In the genomic region with DNA sequence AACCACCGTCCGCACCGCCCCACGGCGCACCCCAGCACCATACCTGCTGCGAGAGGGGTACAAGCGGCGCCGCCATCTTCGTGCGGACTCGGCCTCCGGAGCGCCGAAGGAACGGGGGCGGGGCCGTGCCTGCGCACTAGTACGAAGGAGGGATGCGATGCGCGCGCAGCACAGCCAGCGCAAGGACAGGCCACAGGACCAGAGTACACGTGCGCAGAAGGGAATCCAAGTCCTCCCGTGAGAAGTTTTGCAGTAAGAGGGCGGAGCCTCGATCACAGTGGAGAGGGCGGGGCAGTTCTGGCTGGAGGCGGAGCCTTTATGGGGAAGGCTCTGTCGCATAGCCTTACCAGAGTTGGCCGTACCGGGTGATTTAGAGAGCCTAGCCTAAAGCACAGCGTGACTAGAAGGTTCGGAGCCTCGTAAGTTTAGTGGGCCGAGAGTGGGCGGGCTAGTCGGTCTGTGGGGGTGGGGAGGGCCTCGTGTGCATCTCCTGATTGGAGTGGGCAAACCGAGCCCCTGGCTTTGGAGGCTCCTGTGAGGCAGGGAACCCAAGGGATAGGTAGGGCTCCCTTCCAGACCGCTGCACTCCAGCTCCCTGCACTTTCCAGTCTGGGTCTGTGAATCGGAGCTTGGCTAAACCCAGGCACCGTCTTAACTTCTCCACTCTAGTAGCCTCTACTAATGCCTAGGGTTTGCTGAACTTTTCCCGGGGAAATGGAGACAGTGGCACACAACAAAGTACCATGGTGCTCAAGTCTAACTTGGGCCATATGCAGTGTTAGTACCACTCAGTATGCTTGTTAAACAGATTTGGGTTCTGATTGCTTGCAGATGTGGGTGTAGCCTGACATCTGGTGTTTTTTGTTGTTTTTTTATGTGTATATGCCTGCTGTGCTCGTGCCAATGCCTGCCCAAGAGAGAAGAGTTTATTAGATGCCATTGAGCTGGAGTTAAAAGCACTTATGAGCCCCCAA, we compare ENCODE assay signal across 8 mouse cellular contexts. TPM values are rescaled to one million over a fixed set of nuclear protein-coding genes. Genes with fewer than 3 reads are reported as not detected.
A peak's percentile ranks its signal among the peaks of the same experiment; 100 is the strongest.
DNase-seq lines count a peak whose midpoint lies in the region; ATAC-seq and TF ChIP-seq lines count a peak whose summit lies in the region.

Gene Eps15l1 (minus strand): TSS at position 99 of the 974 bp plus-strand sequence.

- H3K4me1 ChIP-seq in erythroblast, embryonic 14.5 days (ENCODE audit: control insufficient read depth) = peaks cover 54% of the 10 kb centered on the region
- H3K4me1 ChIP-seq in heart, embryonic 11.5 days (ENCODE audit: control insufficient read depth, insufficient read depth, low read length) = peaks cover 30% of the 10 kb centered on the region
- H3K4me1 ChIP-seq in kidney, embryonic 16.5 days (ENCODE audit: insufficient read depth, low read length) = peaks cover 36% of the 10 kb centered on the region
- H3K4me1 ChIP-seq in liver, adult 2 months (ENCODE audit: control insufficient read depth, insufficient read depth, low read length) = peaks cover 29% of the 10 kb centered on the region

- H3K27me3 ChIP-seq in C2C12 (ENCODE audit: control insufficient read depth, insufficient read depth, insufficient read length) = no peaks in the 10 kb centered on the region
- no peaks in the 10 kb centered on the region for H3K27me3 ChIP-seq in erythroblast, embryonic 14.5 days (ENCODE audit: control insufficient read depth)
- no peaks in the 10 kb centered on the region for H3K27me3 ChIP-seq in heart, embryonic 11.5 days (ENCODE audit: control insufficient read depth, insufficient read depth, low read length)
- H3K27me3 ChIP-seq in kidney, embryonic 16.5 days (ENCODE audit: insufficient read depth, low read length) = no peaks in the 10 kb centered on the region
- no peaks in the 10 kb centered on the region for H3K27me3 ChIP-seq in liver, adult 2 months (ENCODE audit: control insufficient read depth, insufficient read depth, low read length)
- H3K27me3 ChIP-seq in myocyte (ENCODE audit: control insufficient read depth, insufficient read depth, insufficient read length) = no peaks in the 10 kb centered on the region
- no peaks in the 10 kb centered on the region for H3K27me3 ChIP-seq in splenic B cell, adult 2 months (ENCODE audit: control insufficient read depth, insufficient read depth, low read length, poor library complexity, severe bottlenecking)

- ATAC-seq in heart, embryonic 11.5 days (replicated peaks; ENCODE audit: insufficient number of reproducible peaks, low FRiP score, low TSS enrichment) = peak; percentile 97
- peak; percentile 99 for ATAC-seq in kidney, embryonic 16.5 days (ENCODE audit: low FRiP score, low TSS enrichment)

- H3K4me2 ChIP-seq in heart, embryonic 11.5 days = peak within 1 kb of the TSS; percentile 86
- peak within 1 kb of the TSS; percentile 80 for H3K4me2 ChIP-seq in kidney, embryonic 16.5 days (replicated peaks; ENCODE audit: low read depth, low read length)
- peak within 1 kb of the TSS; percentile 96 for H3K4me2 ChIP-seq in myocyte (ENCODE audit: low read depth)

- WGBS in heart, embryonic 11.5 days (ENCODE audit: insufficient replicate concordance) = 1% methylated on average over 48 of the region's 48 CpGs
- WGBS in kidney, embryonic 16.5 days = under 1% methylated on average over 48 of the region's 48 CpGs
- WGBS in liver, adult 2 months = 2% methylated on average over 48 of the region's 48 CpGs

- peak within 1 kb of the TSS; percentile 89 for H3K9ac ChIP-seq in heart, embryonic 11.5 days (ENCODE audit: low read depth, low read length)
- H3K9ac ChIP-seq in kidney, embryonic 16.5 days (replicated peaks; ENCODE audit: low read length) = peak within 1 kb of the TSS; percentile 87
- peak within 1 kb of the TSS; percentile 84 for H3K9ac ChIP-seq in liver, adult 2 months (ENCODE audit: low read depth, low read length)

- H3K27ac ChIP-seq in heart, embryonic 11.5 days (ENCODE audit: low read depth, low read length) = peak within 1 kb of the TSS; percentile 90
- H3K27ac ChIP-seq in kidney, embryonic 16.5 days (ENCODE audit: low read length) = peak within 1 kb of the TSS; percentile 77
- H3K27ac ChIP-seq in liver, adult 2 months (replicated peaks; ENCODE audit: insufficient read depth, low read depth, low read length) = peak within 1 kb of the TSS; percentile 30

- TF ChIP-seq CTCF in C2C12 (IDR thresholded peaks at IDR 0.05; ENCODE audit: control insufficient read depth, insufficient read depth, insufficient read length) = no peak
- TF ChIP-seq CTCF in brain, embryonic 14.5 days (IDR thresholded peaks at IDR 0.05; ENCODE audit: borderline replicate concordance, extremely low read depth, insufficient read depth, insufficient read length) = no peak
- no peak for TF ChIP-seq CTCF in liver, adult 2 months (IDR thresholded peaks at IDR 0.05; ENCODE audit: low read depth, low read length)

- peaks cover 42% of the 10 kb centered on the region for H3K79me3 ChIP-seq in C2C12 (ENCODE audit: low read depth)

- H3K36me3 ChIP-seq in C2C12 (ENCODE audit: control insufficient read depth, insufficient read depth) (peaks cover 7% of the 10 kb centered on the region), myocyte (ENCODE audit: control insufficient read depth, insufficient read depth) (no peaks in the 10 kb centered on the region)
- peaks cover 39% of the 10 kb centered on the region for H3K36me3 ChIP-seq in erythroblast, embryonic 14.5 days (ENCODE audit: control insufficient read depth)
- H3K36me3 ChIP-seq in heart, embryonic 11.5 days (ENCODE audit: control insufficient read depth, insufficient read depth, low read length) = no peaks in the 10 kb centered on the region
- H3K36me3 ChIP-seq in kidney, embryonic 16.5 days (ENCODE audit: insufficient read depth, low read length) = no peaks in the 10 kb centered on the region; the same call in 1 of the 2 replicates
- no peaks in the 10 kb centered on the region for H3K36me3 ChIP-seq in liver, adult 2 months (ENCODE audit: control insufficient read depth, insufficient read depth, low read length)
- no peaks in the 10 kb centered on the region for H3K36me3 ChIP-seq in splenic B cell, adult 2 months (ENCODE audit: control insufficient read depth, insufficient read depth, low read length, poor library complexity, severe bottlenecking)

- H3ac ChIP-seq in C2C12 (ENCODE audit: control insufficient read depth, insufficient read length, low read depth) = peak within 1 kb of the TSS; percentile 86
- H3ac ChIP-seq in myocyte (ENCODE audit: control insufficient read depth, insufficient read length) = peak within 1 kb of the TSS; percentile 79

- H3K79me2 ChIP-seq in C2C12 (ENCODE audit: control insufficient read depth, insufficient read depth) (peaks cover 42% of the 10 kb centered on the region), myocyte (ENCODE audit: control insufficient read depth, insufficient read depth) (peaks cover 42% of the 10 kb centered on the region)
- H3K79me2 ChIP-seq in liver, adult 2 months (ENCODE audit: control insufficient read depth, insufficient read depth, low read length) = peaks cover 25% of the 10 kb centered on the region

- H3K4me3 ChIP-seq in C2C12 (ENCODE audit: insufficient read depth, poor library complexity, severe bottlenecking) (peak within 1 kb of the TSS; percentile 56), myocyte (peak within 1 kb of the TSS; percentile 27)
- H3K4me3 ChIP-seq in erythroblast, embryonic 14.5 days (replicated peaks) = peak within 1 kb of the TSS; percentile 86
- peak within 1 kb of the TSS; percentile 89 for H3K4me3 ChIP-seq in heart, embryonic 11.5 days (ENCODE audit: low read depth, low read length)
- H3K4me3 ChIP-seq in kidney, embryonic 16.5 days (ENCODE audit: low read length) = peak within 1 kb of the TSS; percentile 82
- H3K4me3 ChIP-seq in liver, adult 2 months (ENCODE audit: insufficient read depth, low read depth, low read length) = peak within 1 kb of the TSS; percentile 69

- no peaks in the 10 kb centered on the region for H3K9me3 ChIP-seq in erythroblast, embryonic 14.5 days (ENCODE audit: control insufficient read depth, low read length)
- H3K9me3 ChIP-seq in heart, embryonic 11.5 days (replicated peaks; ENCODE audit: control insufficient read depth, low read length) = no peaks in the 10 kb centered on the region
- no peaks in the 10 kb centered on the region for H3K9me3 ChIP-seq in kidney, embryonic 16.5 days (ENCODE audit: low read length)

- peak; percentile 87 for TF ChIP-seq POLR2A in brain, embryonic 14.5 days (IDR thresholded peaks at IDR 0.05; ENCODE audit: borderline replicate concordance, extremely low read depth, insufficient read depth, insufficient read length, poor library complexity, severe bottlenecking)
- TF ChIP-seq POLR2A in liver, adult 2 months (IDR thresholded peaks at IDR 0.05; ENCODE audit: extremely low read depth, insufficient read depth, low read length) = peak; percentile 63; the same call in 1 of the 2 replicates
- TF ChIP-seq POLR2A in myocyte (IDR thresholded peaks at IDR 0.05; ENCODE audit: insufficient read length, low read depth) = peak; percentile 86

- DNase-seq in brain, embryonic 14.5 days (ENCODE audit: low read depth) = peak; percentile 100
- DNase-seq in liver, adult 2 months (ENCODE audit: extremely low read depth, low read depth, low spot score) = peak; percentile 96
- peak; percentile 100 for DNase-seq in splenic B cell, adult 2 months (ENCODE audit: low read depth, low spot score)

TF ChIP-seq in C2C12, 6 proteins besides CTCF, POLR2A, EP300 and RAD21:
- TF ChIP-seq MYOG (IDR thresholded peaks at IDR 0.05; ENCODE audit: control insufficient read depth, extremely low read depth, insufficient read length) (no peak), MYOD1 (IDR thresholded peaks at IDR 0.05; ENCODE audit: control insufficient read depth, insufficient read length, low read depth) (no peak), MAX (IDR thresholded peaks at IDR 0.05) (peak; percentile 90), USF1 (IDR thresholded peaks at IDR 0.05; ENCODE audit: low read depth) (peak; percentile 44)

TF ChIP-seq in myocyte, 11 proteins besides CTCF, POLR2A, EP300 and RAD21:
- TF ChIP-seq USF1 (IDR thresholded peaks at IDR 0.05; ENCODE audit: low read depth) (peak; percentile 63), POLR2AphosphoS2 (IDR thresholded peaks at IDR 0.05; ENCODE audit: insufficient read length, low read depth) (peak; percentile 85), MYOD1 (IDR thresholded peaks at IDR 0.05; ENCODE audit: control insufficient read depth in 1 of 3, insufficient read length in 2 of 3, low read depth in 2 of 3) (no peak)

RNA-seq across cellular contexts. Expression of gene Eps15l1, which starts in this region (rescaled TPM):
- polyA plus RNA-seq in C2C12 (2012; fragmentation: generic; extraction: Trizol) = 29.4 TPM
- 94.8 and 102 TPM in 2 replicates for polyA plus RNA-seq in brain, embryonic 14.5 days (2012; rRNA removed)
- 3.2 and 4.0 TPM in 2 replicates for polyA plus RNA-seq in erythroblast, embryonic 14.5 days (2012)
- polyA plus RNA-seq in heart, embryonic 11.5 days (2014; fragmentation: Nextera tagmentation; extraction: Ambion mirVana) = 49.7 and 49.9 TPM in 2 replicates
- polyA plus RNA-seq in kidney, embryonic 16.5 days (2015; fragmentation: Nextera tagmentation; extraction: Ambion mirVana) = 61.3 and 62.7 TPM in 2 replicates
- 9.0 and 9.5 TPM in 2 replicates for total RNA-seq in liver, adult 2 months (2014; rRNA removed)
- 8.7 and 13.0 TPM in 2 replicates for polyA plus RNA-seq in liver, adult 2 months (2012; rRNA removed)
- 22.8 TPM for polyA plus RNA-seq in myocyte (2012; fragmentation: generic; extraction: Trizol)

Comparison
In these comparisons a context has a peak if more than half of its experiments do, and no peak if none do; other contexts are left out.
1. Peak in every context shown above with its lines: DNase-seq, ATAC-seq, H3K4me3 ChIP-seq and H3K27ac ChIP-seq.
2. H3K4me3 ChIP-seq: peak in every context shown above with its lines; median percentile 89 in heart, embryonic 11.5 days; 86 in erythroblast, embryonic 14.5 days; 82 in kidney, embryonic 16.5 days; 69 in liver, adult 2 months; 56 in C2C12; 27 in myocyte.
3. H3K27ac ChIP-seq: peak in every context shown above with its lines; median percentile 90 in heart, embryonic 11.5 days; 77 in kidney, embryonic 16.5 days; 30 in liver, adult 2 months.